ENCODE assay signal across 11 mouse cellular contexts in genomic region chr4:107704185-107704584, GRCm38 (mm10). TPM values are rescaled to one million over a fixed set of nuclear protein-coding genes. Genes with fewer than 3 reads are reported as not detected.
A peak's percentile ranks its signal among the peaks of the same experiment; 100 is the strongest.
DNase-seq lines count a peak whose midpoint lies in the region; ATAC-seq and TF ChIP-seq lines count a peak whose summit lies in the region.
"Had no signal": no experiment of that assay in that cellular context is flagged by ENCODE, and none has a peak within 500 bp of the region (broad histone marks: within the 10 kb centered on the region; RNA-seq: fewer than 3 reads in every experiment).

No protein-coding gene starts in this region.

- no peaks in the 10 kb centered on the region for H3K9me3 ChIP-seq in intestine, postnatal 0 days (ENCODE audit: control insufficient read depth)
- H3K9me3 ChIP-seq in intestine, embryonic 15.5 days: no peaks in the 10 kb centered on the region
- H3K9me3 ChIP-seq in limb, embryonic 11.5 days (ENCODE audit: control insufficient read depth, low read length): no peaks in the 10 kb centered on the region
- no peaks in the 10 kb centered on the region for H3K9me3 ChIP-seq in heart, embryonic 10.5 days
- H3K9me3 ChIP-seq: stomach, embryonic 15.5 days had no signal

- 79% methylated on average over 1 of the region's 1 CpGs for WGBS in intestine, postnatal 0 days
- 82% methylated on average over 1 of the region's 1 CpGs for WGBS in intestine, embryonic 15.5 days
- 82% methylated on average over 1 of the region's 1 CpGs for WGBS in limb, embryonic 11.5 days
- WGBS in heart, embryonic 10.5 days: 79% methylated on average over 1 of the region's 1 CpGs

- peak; percentile 67 for TF ChIP-seq CTCF in intestine, postnatal 0 days (IDR thresholded peaks at IDR 0.05; ENCODE audit: low read depth)

- no peak for ATAC-seq in intestine, postnatal 0 days
- no peak for ATAC-seq in intestine, embryonic 15.5 days
- ATAC-seq in limb, embryonic 11.5 days (ENCODE audit: insufficient number of reproducible peaks, low FRiP score, low TSS enrichment, low read depth): no peak

- H3K27ac ChIP-seq in intestine, postnatal 0 days (ENCODE audit: low read depth, low read length): no peak overlapping the region
- no peak overlapping the region for H3K27ac ChIP-seq in intestine, embryonic 15.5 days
- no peak overlapping the region for H3K27ac ChIP-seq in limb, embryonic 11.5 days (replicated peaks; ENCODE audit: low read depth, low read length)
- H3K27ac ChIP-seq in heart, embryonic 10.5 days: no peak overlapping the region
- H3K27ac ChIP-seq: midbrain, embryonic 12.5 days; stomach, embryonic 15.5 days had no signal

- H3K4me2 ChIP-seq in intestine, postnatal 0 days (replicated peaks; ENCODE audit: low read depth): no peak overlapping the region
- no peak overlapping the region for H3K4me2 ChIP-seq in intestine, embryonic 15.5 days (replicated peaks)
- H3K4me2 ChIP-seq in limb, embryonic 11.5 days (ENCODE audit: low read depth, severe bottlenecking): no peak overlapping the region
- H3K4me2 ChIP-seq: midbrain, embryonic 12.5 days; stomach, embryonic 15.5 days had no signal

- no peaks in the 10 kb centered on the region for H3K36me3 ChIP-seq in intestine, postnatal 0 days (ENCODE audit: control insufficient read depth, insufficient read depth)
- H3K36me3 ChIP-seq in intestine, embryonic 15.5 days: no peaks in the 10 kb centered on the region
- no peaks in the 10 kb centered on the region for H3K36me3 ChIP-seq in limb, embryonic 11.5 days (ENCODE audit: control insufficient read depth, insufficient read depth, low read length)
- H3K36me3 ChIP-seq in heart, embryonic 10.5 days: no peaks in the 10 kb centered on the region
- H3K36me3 ChIP-seq: midbrain, embryonic 12.5 days; stomach, embryonic 15.5 days had no signal

- peak; percentile 36 for DNase-seq in A20 (ENCODE audit: low read depth, low spot score)
- DNase-seq in NIH3T3 (ENCODE audit: low read depth): peak; percentile 63
- DNase-seq in limb, embryonic 11.5 days (ENCODE audit: low spot score): peak; percentile 72
- no peak for DNase-seq in MN1 (ENCODE audit: low spot score)
- no peak for DNase-seq in adrenal gland, postnatal 4 days (ENCODE audit: low spot score in 2 of 2)
- no peak for DNase-seq in heart, embryonic 10.5 days (ENCODE audit: low spot score)
- DNase-seq: gastrocnemius, postnatal 25 days had no signal

- no peak overlapping the region for H3K9ac ChIP-seq in intestine, postnatal 0 days (ENCODE audit: low read depth, low read length)
- H3K9ac ChIP-seq in intestine, embryonic 15.5 days: no peak overlapping the region
- no peak overlapping the region for H3K9ac ChIP-seq in limb, embryonic 11.5 days (ENCODE audit: low read length)
- H3K9ac ChIP-seq: midbrain, embryonic 12.5 days; stomach, embryonic 15.5 days had no signal

- no peaks in the 10 kb centered on the region; the same call in 1 of the 2 replicates for H3K27me3 ChIP-seq in intestine, postnatal 0 days (replicated peaks; ENCODE audit: control insufficient read depth, insufficient read depth, low read length)
- no peaks in the 10 kb centered on the region for H3K27me3 ChIP-seq in intestine, embryonic 15.5 days (replicated peaks)
- no peaks in the 10 kb centered on the region for H3K27me3 ChIP-seq in limb, embryonic 11.5 days (ENCODE audit: control insufficient read depth, insufficient read depth, low read length)
- H3K27me3 ChIP-seq in heart, embryonic 10.5 days (ENCODE audit: insufficient read depth, poor library complexity, severe bottlenecking): 0 out of 2 replicates have a peak, but pooled peaks cover 3% of the 10 kb centered on the region
- H3K27me3 ChIP-seq: midbrain, embryonic 12.5 days; stomach, embryonic 15.5 days had no signal

- no peak overlapping the region for H3K4me3 ChIP-seq in intestine, postnatal 0 days (ENCODE audit: low read depth, low read length)
- H3K4me3 ChIP-seq in intestine, embryonic 15.5 days (replicated peaks): no peak overlapping the region
- H3K4me3 ChIP-seq in limb, embryonic 11.5 days (ENCODE audit: low read depth, low read length): no peak overlapping the region
- H3K4me3 ChIP-seq in heart, embryonic 10.5 days: no peak overlapping the region
- H3K4me3 ChIP-seq: midbrain, embryonic 12.5 days; stomach, embryonic 15.5 days had no signal

- H3K4me1 ChIP-seq in intestine, postnatal 0 days (replicated peaks; ENCODE audit: control insufficient read depth, insufficient read depth, low read length): no peaks in the 10 kb centered on the region
- H3K4me1 ChIP-seq in intestine, embryonic 15.5 days (replicated peaks): no peaks in the 10 kb centered on the region
- no peaks in the 10 kb centered on the region for H3K4me1 ChIP-seq in limb, embryonic 11.5 days (ENCODE audit: control insufficient read depth, insufficient read depth, low read length)
- no peaks in the 10 kb centered on the region for H3K4me1 ChIP-seq in heart, embryonic 10.5 days
- H3K4me1 ChIP-seq: stomach, embryonic 15.5 days had no signal

RNA-seq across cellular contexts. Expression of gene Dmrtb1, which starts 20.2 kb away (rescaled TPM):
- polyA plus RNA-seq in intestine, postnatal 0 days (2015; fragmentation: Nextera tagmentation; extraction: Ambion mirVana): not detected in 2 replicates
- polyA plus RNA-seq in intestine, embryonic 15.5 days (2015; fragmentation: Nextera tagmentation; extraction: Ambion mirVana): not detected in 2 replicates
- polyA plus RNA-seq in limb, embryonic 11.5 days (2014; fragmentation: Nextera tagmentation; extraction: Ambion mirVana): 0.11 and 0.14 TPM in 2 replicates
- total RNA-seq in adrenal gland, postnatal 4 days (2021): not detected
- polyA plus RNA-seq in heart, embryonic 10.5 days (2016; fragmentation: Nextera tagmentation; extraction: Ambion mirVana): 0.14 and 0.25 TPM in 2 replicates
- total RNA-seq: gastrocnemius, postnatal 25 days had no signal

Comparison
In these comparisons a context has a peak if more than half of its experiments do, and no peak if none do; other contexts are left out.
1. DNase-seq: peak in A20 (single experiment), NIH3T3 (single experiment) and limb, embryonic 11.5 days (single experiment); none in MN1 (single experiment), adrenal gland, postnatal 4 days (0 of 2) and heart, embryonic 10.5 days (single experiment).